Mouse (Mus musculus) stomach, embryonic 14.5 days (tissue): ENCODE measurements around the gene Cyp4a32. TPM values are rescaled to one million over a fixed set of nuclear protein-coding genes. Genes with fewer than 3 reads are reported as not detected.

ENCODE experiments used
- polyA plus RNA-seq: library from polyadenylated mRNA; unstranded; fragments of >200 nt; fragmentation: Nextera tagmentation; extraction: Ambion mirVana; gene quantifications from 2 replicates; pipeline ENCODE4 v1.2.1, GENCODE M21; 2014

Gene Cyp4a32
- polyA plus RNA-seq, 1 experiment from 2014 or later: not detected

Other genes starting within 250 kb of the Cyp4a32 start
- not detected in 2 replicates for gene Cyp4a12b, start 189.3 kb upstream of the Cyp4a32 start, polyA plus RNA-seq
- not detected in 2 replicates for gene Cyp4a30b, start 148.4 kb upstream of the Cyp4a32 start, polyA plus RNA-seq
- gene Cyp4a14, start 104.8 kb upstream of the Cyp4a32 start, polyA plus RNA-seq: not detected in 2 replicates
- not detected in 2 replicates for gene Cyp4a10, start 82.7 kb upstream of the Cyp4a32 start, polyA plus RNA-seq
- not detected in 2 replicates for gene Cyp4a31, start 37.3 kb upstream of the Cyp4a32 start, polyA plus RNA-seq
- gene Cyp4b1, start 46.8 kb downstream of the Cyp4a32 start, polyA plus RNA-seq: 1.0 TPM in 2 replicates
- gene Efcab14, start 136.8 kb downstream of the Cyp4a32 start, polyA plus RNA-seq: 54.2 and 55.7 TPM in 2 replicates
- 0.65 and 1.1 TPM in 2 replicates for gene Tex38, start 180.0 kb downstream of the Cyp4a32 start, polyA plus RNA-seq
- gene Atpaf1, start 183.8 kb downstream of the Cyp4a32 start, polyA plus RNA-seq: 48.1 and 65.1 TPM in 2 replicates
- gene Mob3c, start 227.1 kb downstream of the Cyp4a32 start, polyA plus RNA-seq: 12.1 and 12.8 TPM in 2 replicates
- 23.1 and 30.7 TPM in 2 replicates for gene Mknk1, start 238.2 kb downstream of the Cyp4a32 start, polyA plus RNA-seq